Mouse (Mus musculus) embryonic fibroblast, embryonic 13.5 days (primary cell): ENCODE measurements around the gene Afap1l2.

Source experiments
- CTCF ChIP-seq: IDR thresholded peaks from 2 replicates; pipeline ENCODE4 v1.5.1; 2011; ENCODE audit warnings: mild to moderate bottlenecking, control low read depth, low read length, moderate library complexity, borderline replicate concordance; ENCODE audit not compliant: insufficient read depth
- POLR2A ChIP-seq: IDR thresholded peaks from 2 replicates; pipeline ENCODE4 v1.6.1; 2011; ENCODE audit warnings: low read depth, mild to moderate bottlenecking, control low read depth, low read length, moderate library complexity

DNA sequence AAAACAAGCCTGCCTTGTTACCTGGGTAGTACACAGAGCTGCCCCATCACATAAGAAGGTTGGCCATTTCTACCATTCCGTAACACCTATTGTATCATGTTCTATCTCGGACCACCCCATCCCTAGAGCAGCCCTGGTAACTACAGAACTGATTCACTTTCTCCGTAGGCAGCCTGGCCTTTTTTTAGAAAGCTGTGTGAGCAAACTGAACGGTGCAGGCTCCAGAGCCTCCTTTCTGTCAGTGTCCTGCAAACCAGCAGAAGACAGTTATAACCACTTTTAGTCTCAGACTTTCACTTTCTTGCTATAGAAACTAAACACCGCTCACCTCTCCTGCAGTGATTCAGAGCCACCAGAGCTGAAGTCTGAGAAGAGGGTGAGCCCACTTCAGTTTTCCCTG lies 7.4 kb downstream of the Afap1l2 start:
- TF ChIP-seq CTCF = no peak
- TF ChIP-seq POLR2A = no peak
